Mouse (Mus musculus): ENCODE data around the gene Polg. TPM values are rescaled to one million over a fixed set of nuclear protein-coding genes. Genes with fewer than 3 reads are reported as not detected.

The Polg gene
- total and polyA plus RNA-seq, 3 experiments = 53.1 to 116 (median 62.1) TPM

DNA sequence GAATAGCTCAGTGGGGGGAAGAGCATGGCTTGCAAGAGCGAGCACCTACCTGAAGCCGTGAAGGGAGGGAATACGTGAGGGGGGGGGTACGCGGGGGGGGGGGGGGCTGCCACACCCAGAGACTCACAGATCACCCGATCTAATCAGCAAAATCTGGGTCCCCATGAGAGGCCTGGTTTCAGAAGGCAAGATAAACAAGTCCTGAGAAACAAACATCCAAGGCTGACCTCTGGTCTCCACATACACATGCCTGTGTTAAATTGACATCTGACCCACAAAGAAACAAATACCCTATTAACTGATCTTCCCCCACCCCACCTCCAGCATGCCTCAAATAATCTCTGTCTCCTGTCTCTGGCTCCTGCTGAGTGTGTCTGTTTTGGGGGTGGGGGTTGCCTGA, 1.8 kb upstream of the Polg start (continued):
- TF ChIP-seq RAD21 (IDR thresholded peaks at IDR 0.05; ENCODE audit: low read depth, low read length) (no peak), ZNF384 (IDR thresholded peaks at IDR 0.05; ENCODE audit: low read depth, low read length) (no peak)

DNA sequence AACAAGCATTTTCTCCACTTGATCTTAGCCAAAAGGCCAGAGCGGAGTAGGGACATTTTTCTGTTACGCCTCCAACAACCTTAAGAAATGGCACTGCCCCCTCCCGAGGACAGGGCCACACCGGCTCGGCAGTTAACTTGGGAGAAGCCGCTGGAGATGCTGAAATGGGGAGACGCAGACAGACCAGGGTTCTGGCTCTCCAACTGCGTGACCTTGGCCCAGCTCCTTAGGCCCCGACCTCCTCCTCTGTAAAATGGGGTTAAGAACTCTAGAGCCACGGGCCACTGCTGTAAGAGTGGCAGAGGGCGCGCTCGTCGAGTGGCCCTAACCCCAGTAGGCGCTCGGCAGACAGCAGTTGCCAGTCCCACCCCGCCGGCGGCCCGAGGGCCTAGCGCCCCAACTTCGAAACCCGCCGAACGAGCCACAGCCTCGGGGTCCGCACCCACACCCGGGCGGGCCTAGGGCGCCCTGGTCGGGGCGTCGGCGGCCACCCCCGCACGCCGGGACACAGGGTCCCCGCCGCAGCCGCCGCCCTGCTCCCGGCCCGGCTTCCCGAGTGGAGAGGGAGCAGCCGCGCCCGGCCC, 609 bp downstream of the Polg start:
- TF ChIP-seq TBP (conservative IDR thresholded peaks at IDR 0.05; ENCODE audit: low read depth, low read length) (no peak), SIN3A (IDR thresholded peaks at IDR 0.05; ENCODE audit: low read length) (0 out of 2 replicates have a peak, but pooled peaks have one; percentile 75)
- Histone ChIP-seq H3K4me3 (replicated peaks in 1 of 3; ENCODE audit: low read depth in 2 of 3, low read length in 2 of 3, poor library complexity in 1 of 3) (peak overlapping the region; percentile 67 to 85 (median 83)), H3K27ac (ENCODE audit: insufficient read depth, low read depth) (peak overlapping the region; percentile 47), H3K79me2 (replicated peaks; ENCODE audit: control insufficient read depth, extremely low read depth, insufficient read depth, poor library complexity, severe bottlenecking) (0 out of 2 replicates have a peak, but pooled peaks cover 16% of the 10 kb centered on the region), H3K4me2 (ENCODE audit: insufficient read depth, low read depth, poor library complexity, severe bottlenecking) (peak overlapping the region; percentile 40), H3K4me1 (ENCODE audit: control insufficient read depth in 1 of 2, insufficient read depth in 2 of 2) (peaks cover 4 to 35% of the 10 kb centered on the region in 2 experiments), H3K27me3 (replicated peaks) (no peaks in the 10 kb centered on the region), H3K9me3 (replicated peaks; ENCODE audit: low read length) (no peaks in the 10 kb centered on the region), H3K9ac (ENCODE audit: insufficient read depth, low read depth) (peak overlapping the region; percentile 84), H3K36me3 (replicated peaks in 1 of 2; ENCODE audit: control insufficient read depth in 1 of 2, insufficient read depth in 1 of 2, low read length in 1 of 2) (peaks cover 24 to 38% of the 10 kb centered on the region in 2 experiments)
- in situ Hi-C loops (cut with MboI; ENCODE audit: low pct_ligation_motif_present, low pct_unique_long_range_greater_than_20kb, low sequenced_read_pairs) = loop anchor here (10.0 to 25.0 kb wide), 2 partner anchors 91 to 203 kb away; partner anchors contain the start of gene Abhd2
- no peak for DNase-seq (ENCODE audit: extremely low read depth)
- dilution Hi-C loops (cut with MboI; ENCODE audit: extremely low pct_ligation_motif_present, extremely low pct_unique_long_range_greater_than_20kb, low sequenced_read_pairs) = no loop called here

DNA sequence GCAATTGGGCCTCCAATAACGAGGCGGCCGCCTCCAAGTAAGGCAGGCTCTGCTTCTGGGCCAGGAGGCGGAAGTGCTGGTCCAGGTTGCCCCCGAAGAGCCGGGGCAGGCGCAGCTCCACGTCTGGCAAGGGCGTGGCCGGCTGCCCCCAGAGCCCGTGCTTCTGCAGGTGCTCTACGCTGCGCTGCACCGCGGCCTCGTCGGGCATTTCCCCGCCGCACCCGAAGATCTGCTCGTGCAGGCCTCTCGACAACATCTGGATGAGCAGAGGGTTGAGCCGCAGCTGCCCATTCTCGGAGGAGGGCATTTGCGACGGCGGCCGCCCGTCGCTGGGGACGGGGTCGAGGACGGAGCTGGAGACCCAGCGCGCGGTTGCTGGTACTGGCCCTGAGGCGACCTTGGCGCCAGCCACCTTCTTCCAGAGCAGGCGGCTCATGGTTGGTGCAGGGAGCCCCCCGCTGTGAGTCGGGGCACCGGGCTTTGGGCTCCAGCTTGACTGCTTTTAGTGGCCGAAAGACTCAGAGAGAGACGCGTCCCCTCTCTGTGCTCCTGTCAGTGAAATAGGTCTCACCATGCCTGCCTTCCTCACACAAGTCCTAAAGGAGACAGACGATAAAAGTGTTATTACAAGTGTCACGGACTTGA, 1.3 kb downstream of the Polg start:
- peaks cover 30 to 45% of the 10 kb centered on the region in 2 experiments for H3K36me3 ChIP-seq (replicated peaks in 1 of 2; ENCODE audit: control insufficient read depth in 1 of 2, insufficient read depth in 1 of 2, low read length in 1 of 2)

More for the DNA sequence above, 1.3 kb downstream of the Polg start:
- peak; percentile 56 for DNase-seq (ENCODE audit: extremely low read depth)
- H3K79me2 ChIP-seq (replicated peaks; ENCODE audit: control insufficient read depth, extremely low read depth, insufficient read depth, poor library complexity, severe bottlenecking) = 0 out of 2 replicates have a peak, but pooled peaks cover 16% of the 10 kb centered on the region
- peaks cover 4 to 28% of the 10 kb centered on the region in 2 experiments for H3K4me1 ChIP-seq (ENCODE audit: control insufficient read depth in 1 of 2, insufficient read depth in 2 of 2)
- H3K4me3 ChIP-seq (replicated peaks in 1 of 3; ENCODE audit: low read depth in 2 of 3, low read length in 2 of 3, poor library complexity in 1 of 3) = peak overlapping the region; percentile 67 to 85 (median 83)
- H3K4me2 ChIP-seq (ENCODE audit: insufficient read depth, low read depth, poor library complexity, severe bottlenecking) = peak overlapping the region; percentile 40
- TF ChIP-seq RCOR1 (conservative IDR thresholded peaks at IDR 0.05; ENCODE audit: low read depth, low read length) = no peak
- no peak for TF ChIP-seq MAZ (IDR thresholded peaks at IDR 0.05; ENCODE audit: low read depth, low read length)
- peak; percentile 30; the same call in 1 of the 2 replicates for TF ChIP-seq POLR2A (IDR thresholded peaks at IDR 0.05; ENCODE audit: low read depth, low read length)
- TF ChIP-seq SMC3 (IDR thresholded peaks at IDR 0.05; ENCODE audit: low read depth, low read length) = no peak
- peak; percentile 21; the same call in 1 of the 2 replicates for TF ChIP-seq MEF2A (IDR thresholded peaks at IDR 0.05; ENCODE audit: borderline replicate concordance, low read depth, low read length)
- 0 out of 2 replicates have a peak, but pooled peaks have one; percentile 9 for TF ChIP-seq EP300 (IDR thresholded peaks at IDR 0.05; ENCODE audit: low read length)
- peak; percentile 93; the same call in 1 of the 2 replicates for TF ChIP-seq UBTF (IDR thresholded peaks at IDR 0.05; ENCODE audit: low read depth, low read length)
- TF ChIP-seq CHD2 (IDR thresholded peaks at IDR 0.05; ENCODE audit: low read length) = no peak
- no peak for TF ChIP-seq USF1 (IDR thresholded peaks at IDR 0.05; ENCODE audit: low read depth, low read length)
- TF ChIP-seq JUN (IDR thresholded peaks at IDR 0.05; ENCODE audit: insufficient read depth, low read depth, low read length) = no peak
- peak; percentile 74 for TF ChIP-seq ELF1 (IDR thresholded peaks at IDR 0.05; ENCODE audit: low read depth, low read length)
- TF ChIP-seq RAD21 (IDR thresholded peaks at IDR 0.05; ENCODE audit: low read depth, low read length) = no peak
- peak; percentile 49; the same call in 1 of the 2 replicates for TF ChIP-seq MAX (IDR thresholded peaks at IDR 0.05; ENCODE audit: low read length)
- TF ChIP-seq NRF1 (IDR thresholded peaks at IDR 0.05; ENCODE audit: low read depth, low read length) = peak; percentile 70
- no peak for TF ChIP-seq E2F4 (IDR thresholded peaks at IDR 0.05; ENCODE audit: insufficient replicate concordance, low read depth, low read length)
- TF ChIP-seq ZMIZ1 (IDR thresholded peaks at IDR 0.05; ENCODE audit: low read depth, low read length) = no peak
- TF ChIP-seq SIN3A (IDR thresholded peaks at IDR 0.05; ENCODE audit: low read length) = peak; percentile 50; the same call in 1 of the 2 replicates
- TF ChIP-seq ZC3H11A (IDR thresholded peaks at IDR 0.05; ENCODE audit: low read depth, low read length) = no peak
- peak; percentile 65; the same call in 1 of the 2 replicates for TF ChIP-seq MXI1 (IDR thresholded peaks at IDR 0.05; ENCODE audit: low read depth, low read length)
- TF ChIP-seq ZNF384 (IDR thresholded peaks at IDR 0.05; ENCODE audit: low read depth, low read length) = no peak
- TF ChIP-seq TCF12 (IDR thresholded peaks at IDR 0.05; ENCODE audit: low read depth, low read length) = peak; percentile 75
- no peak for TF ChIP-seq TBP (conservative IDR thresholded peaks at IDR 0.05; ENCODE audit: low read depth, low read length)
- no peak for TF ChIP-seq GABPA (IDR thresholded peaks at IDR 0.05; ENCODE audit: insufficient replicate concordance, low read depth, low read length)
- TF ChIP-seq BHLHE40 (IDR thresholded peaks at IDR 0.05; ENCODE audit: low read depth, low read length) = peak; percentile 81
- TF ChIP-seq ETS1 (conservative IDR thresholded peaks at IDR 0.05; ENCODE audit: low read depth, low read length) = peak; percentile 44
- H3K9me3 ChIP-seq (replicated peaks; ENCODE audit: low read length) = no peaks in the 10 kb centered on the region
- in situ Hi-C loops (cut with MboI; ENCODE audit: low pct_ligation_motif_present, low pct_unique_long_range_greater_than_20kb, low sequenced_read_pairs) (loop anchor here (10.0 to 25.0 kb wide), 2 partner anchors 90 to 203 kb away; partner anchors contain the start of gene Abhd2), dilution Hi-C loops (cut with MboI; ENCODE audit: extremely low pct_ligation_motif_present, extremely low pct_unique_long_range_greater_than_20kb, low sequenced_read_pairs) (no loop called here)
- 0 out of 2 replicates have a peak overlapping the region, but pooled peaks have one; percentile 5 for H3K27ac ChIP-seq (ENCODE audit: insufficient read depth, low read depth)
- no peaks in the 10 kb centered on the region for H3K27me3 ChIP-seq (replicated peaks)
- peak overlapping the region; percentile 84 for H3K9ac ChIP-seq (ENCODE audit: insufficient read depth, low read depth)

All from CH12.LX (cell line).